Mouse (Mus musculus) limb, embryonic 14.5 days (tissue): ENCODE results near the gene Pcp4. TPM values are rescaled to one million over a fixed set of nuclear protein-coding genes. Genes with fewer than 3 reads are reported as not detected.

ENCODE experiments used
- ATAC-seq: fragments of 200-750 bp; cut with Nextera tagmentation; 2 replicates; pipeline ENCODE4 v1.8.0; 2017; ENCODE audit warnings: low read depth, moderate number of reproducible peaks, moderate TSS enrichment; ENCODE audit not compliant: low FRiP score
- DNase-seq: peaks from one replicate; pipeline ENCODE4 v3.0.0-alpha.2; 2015; ENCODE audit warnings: low spot score
- H3K27ac ChIP-seq: fragments of 300-500 bp; sonication (generic); replicated peaks from 2 replicates; pipeline ENCODE4 v1.5.1; 2014; ENCODE audit warnings: low read depth, mild to moderate bottlenecking, low read length, moderate library complexity, mixed read lengths
- H3K27me3 ChIP-seq: fragments of 300-500 bp; sonication (generic); 2 replicates; pipeline ENCODE4 v1.6.1; 2014; ENCODE audit warnings: low read length, mixed read lengths; ENCODE audit not compliant: control insufficient read depth, insufficient read depth
- H3K36me3 ChIP-seq: fragments of 300-500 bp; sonication (generic); 2 replicates; pipeline ENCODE4 v1.6.1; 2014; ENCODE audit warnings: mild to moderate bottlenecking, low read length, moderate library complexity, mixed read lengths; ENCODE audit not compliant: control insufficient read depth, insufficient read depth
- H3K4me1 ChIP-seq: fragments of 300-500 bp; sonication (generic); 2 replicates; pipeline ENCODE4 v1.6.1; 2014; ENCODE audit warnings: antibody characterized with exemption, low read length, mixed read lengths; ENCODE audit not compliant: control insufficient read depth, insufficient read depth
- H3K4me2 ChIP-seq: fragments of 300-500 bp; sonication (generic); replicated peaks from 2 replicates; pipeline ENCODE4 v1.6.1; 2014; ENCODE audit warnings: low read depth, mild to moderate bottlenecking, low read length, moderate library complexity; ENCODE audit not compliant: severe bottlenecking
- H3K4me3 ChIP-seq: fragments of 300-500 bp; sonication (generic); replicated peaks from 2 replicates; pipeline ENCODE4 v1.5.1; 2014; ENCODE audit warnings: low read length
- H3K9ac ChIP-seq: fragments of 300-500 bp; sonication (generic); 2 replicates; pipeline ENCODE4 v1.6.1; 2014; ENCODE audit warnings: mild to moderate bottlenecking, low read depth, low read length, moderate library complexity; ENCODE audit not compliant: severe bottlenecking
- H3K9me3 ChIP-seq: fragments of 300-500 bp; sonication (generic); 2 replicates; pipeline ENCODE4 v1.6.1; 2016; ENCODE audit warnings: low read length; ENCODE audit not compliant: control insufficient read depth
- POLR2A ChIP-seq: fragments of 200-500 bp; IDR thresholded peaks from 2 replicates; pipeline ENCODE4 v1.8.0; 2012; ENCODE audit warnings: inconsistent platforms, mild to moderate bottlenecking, moderate library complexity, borderline replicate concordance; ENCODE audit not compliant: insufficient read depth, insufficient read length; ENCODE audit errors: extremely low read depth
- WGBS: fragments of 180-500 bp; shearing (Covaris S2); extraction: QIAGEN DNeasy Blood & Tissue Kit; methylation state at CpG from one replicate; pipeline ENCODE4 v1.1.7; 2014; 5-methylcytosine and 5-hydroxymethylcytosine counted together
- polyA plus RNA-seq, 2 experiments: library from polyadenylated mRNA; depleted of rRNA in 1 of 2; stranded (reverse) in 1 of 2; unstranded in 1 of 2; fragments of >200 nt; fragmentation: Nextera tagmentation in 1 of 2; extraction: Ambion mirVana in 1 of 2; gene quantifications; 2 replicates each; pipeline versions ENCODE4 v1.2.1 to v1.2.3; 2012 to 2014

Pcp4 gene
- polyA plus RNA-seq, 2 experiments = 6.3 to 12.0 TPM

GRCm38 (mm10) chr16:96434024-96434785 lies 33.2 kb upstream of the Pcp4 start:
- no peak for TF ChIP-seq POLR2A
- H3K27me3 ChIP-seq = no peaks in the 10 kb centered on the region

GRCm38 (mm10) chr16:96438946-96439345 lies 28.5 kb upstream of the Pcp4 start:
- no peak for ATAC-seq
- Histone ChIP-seq H3K9ac (no peak overlapping the region), H3K36me3 (no peaks in the 10 kb centered on the region), H3K27ac (no peak overlapping the region), H3K27me3 (no peaks in the 10 kb centered on the region), H3K4me1 (peaks cover 7% of the 10 kb centered on the region; the same call in 1 of the 2 replicates), H3K4me3 (no peak overlapping the region), H3K9me3 (no peaks in the 10 kb centered on the region), H3K4me2 (no peak overlapping the region)
- DNase-seq = no peak
- 60% methylated on average over 5 of the region's 5 CpGs for WGBS
- TF ChIP-seq POLR2A = no peak

More at GRCm38 (mm10) chr16:96434024-96434785, 33.2 kb upstream of the Pcp4 start:
- Histone ChIP-seq H3K9ac (no peak overlapping the region), H3K4me3 (no peak overlapping the region), H3K36me3 (no peaks in the 10 kb centered on the region), H3K4me2 (no peak overlapping the region), H3K4me1 (no peaks in the 10 kb centered on the region), H3K9me3 (no peaks in the 10 kb centered on the region), H3K27ac (no peak overlapping the region)
- 71% methylated on average over 3 of the region's 3 CpGs for WGBS
- no peak for DNase-seq
- ATAC-seq = no peak

- Histone ChIP-seq H3K36me3 (no peaks in the 10 kb centered on the region), H3K27me3 (no peaks in the 10 kb centered on the region), H3K9me3 (no peaks in the 10 kb centered on the region), H3K9ac (no peak overlapping the region), H3K4me2 (no peak overlapping the region), H3K4me1 (peaks cover 7% of the 10 kb centered on the region; the same call in 1 of the 2 replicates), H3K4me3 (no peak overlapping the region), H3K27ac (peak overlapping the region; percentile 33; the same call in 1 of the 2 replicates)
- WGBS = 45% methylated on average over 4 of the region's 4 CpGs
- no peak for ATAC-seq
- no peak for TF ChIP-seq POLR2A
- no peak for DNase-seq
Observed at GRCm38 (mm10) chr16:96439682-96440081, 27.7 kb upstream of the Pcp4 start.

- Histone ChIP-seq H3K27ac (no peak overlapping the region), H3K4me3 (no peak overlapping the region), H3K36me3 (no peaks in the 10 kb centered on the region), H3K9ac (no peak overlapping the region), H3K4me1 (peaks cover 7% of the 10 kb centered on the region; the same call in 1 of the 2 replicates), H3K4me2 (no peak overlapping the region), H3K27me3 (no peaks in the 10 kb centered on the region), H3K9me3 (no peaks in the 10 kb centered on the region)
- DNase-seq (no peak), ATAC-seq (no peak)
- TF ChIP-seq POLR2A = no peak
- 85% methylated on average over 8 of the region's 8 CpGs for WGBS
Observed at GRCm38 (mm10) chr16:96440871-96441270, 26.5 kb upstream of the Pcp4 start.

- H3K27me3 ChIP-seq = no peaks in the 10 kb centered on the region
- H3K9me3 ChIP-seq = no peaks in the 10 kb centered on the region
- H3K36me3 ChIP-seq = no peaks in the 10 kb centered on the region
- peaks cover 7% of the 10 kb centered on the region; the same call in 1 of the 2 replicates for H3K4me1 ChIP-seq
- H3K4me2 ChIP-seq = no peak overlapping the region
- no peak overlapping the region for H3K27ac ChIP-seq
- H3K9ac ChIP-seq = no peak overlapping the region
- DNase-seq (no peak), ATAC-seq (no peak)
- no peak overlapping the region for H3K4me3 ChIP-seq
- WGBS = 87% methylated on average over 3 of the region's 3 CpGs
- TF ChIP-seq POLR2A = no peak
Observed at GRCm38 (mm10) chr16:96441826-96442225, 25.6 kb upstream of the Pcp4 start.
